Mouse (Mus musculus) embryonic facial prominence, embryonic 14.5 days (tissue): ENCODE results near the gene Trim63. TPM values are rescaled to one million over a fixed set of nuclear protein-coding genes. Genes with fewer than 3 reads are reported as not detected.

Experiments used
- ATAC-seq: fragments of 200-750 bp; cut with Nextera tagmentation; 2 replicates; pipeline ENCODE4 v1.8.0; 2017; ENCODE audit warnings: low read depth, moderate number of reproducible peaks, moderate TSS enrichment
- DNase-seq: peaks from one replicate; pipeline ENCODE4 v3.0.0-alpha.2; 2015; ENCODE audit warnings: low spot score
- H3K27ac ChIP-seq: fragments of 300-500 bp; sonication (generic); replicated peaks from 2 replicates; pipeline ENCODE4 v1.5.1; 2014; ENCODE audit warnings: low read depth, mild to moderate bottlenecking, low read length, moderate library complexity
- H3K27me3 ChIP-seq: fragments of 300-500 bp; sonication (generic); replicated peaks from 2 replicates; pipeline ENCODE4 v1.6.1; 2014; ENCODE audit warnings: low read length; ENCODE audit not compliant: control insufficient read depth, insufficient read depth
- H3K36me3 ChIP-seq: fragments of 300-500 bp; sonication (generic); 2 replicates; pipeline ENCODE4 v1.6.1; 2014; ENCODE audit warnings: low read length, mixed read lengths; ENCODE audit not compliant: control insufficient read depth, insufficient read depth
- H3K4me1 ChIP-seq: fragments of 300-500 bp; sonication (generic); 2 replicates; pipeline ENCODE4 v1.6.1; 2014; ENCODE audit warnings: antibody characterized with exemption, low read length; ENCODE audit not compliant: control insufficient read depth, insufficient read depth
- H3K4me2 ChIP-seq: fragments of 300-500 bp; sonication (generic); 2 replicates; pipeline ENCODE4 v1.6.1; 2014; ENCODE audit warnings: low read depth, mild to moderate bottlenecking, low read length, moderate library complexity, mixed read lengths
- H3K4me3 ChIP-seq: fragments of 300-500 bp; sonication (generic); 2 replicates; pipeline ENCODE4 v1.5.1; 2014; ENCODE audit warnings: low read depth, mild to moderate bottlenecking, low read length
- H3K9ac ChIP-seq: fragments of 300-500 bp; sonication (generic); 2 replicates; pipeline ENCODE4 v1.6.1; 2014; ENCODE audit warnings: low read depth, mild to moderate bottlenecking, low read length, moderate library complexity, mixed read lengths
- H3K9me3 ChIP-seq: fragments of 300-500 bp; sonication (generic); 2 replicates; pipeline ENCODE4 v1.6.1; 2016; ENCODE audit warnings: low read length; ENCODE audit not compliant: control insufficient read depth
- WGBS: fragments of 180-500 bp; shearing (Covaris S2); extraction: QIAGEN DNeasy Blood & Tissue Kit; methylation state at CpG from one replicate; pipeline ENCODE4 v1.1.7; 2014; 5-methylcytosine and 5-hydroxymethylcytosine counted together
- polyA plus RNA-seq: library from polyadenylated mRNA; unstranded; fragments of >200 nt; fragmentation: Nextera tagmentation; extraction: Ambion mirVana; gene quantifications from 2 replicates; pipeline ENCODE4 v1.2.1, GENCODE M21; 2014

Gene Trim63
- polyA plus RNA-seq, 1 experiment from 2014 or later, result 2.5 TPM

GRCm38 (mm10) chr4:134378089-134378615 lies 63.2 kb downstream of the Trim63 start:
- peak; percentile 69 for DNase-seq
- no peaks in the 10 kb centered on the region for H3K27me3 ChIP-seq
- H3K4me1 ChIP-seq, result no peaks in the 10 kb centered on the region
- WGBS, result 27% methylated on average over 10 of the region's 10 CpGs
- H3K27ac ChIP-seq, result no peak overlapping the region
- no peak overlapping the region for H3K4me2 ChIP-seq
- no peaks in the 10 kb centered on the region for H3K36me3 ChIP-seq
- H3K9me3 ChIP-seq, result no peaks in the 10 kb centered on the region
- ATAC-seq, result peak; percentile 70
- no peak overlapping the region for H3K4me3 ChIP-seq
- 0 out of 2 replicates have a peak overlapping the region, but pooled peaks have one; percentile 14 for H3K9ac ChIP-seq

Other genes starting within 250 kb of the Trim63 start
- gene Cd52, start 220.0 kb upstream of the Trim63 start, polyA plus RNA-seq, result 15.6 and 19.3 TPM in 2 replicates
- 9.7 and 10.2 TPM in 2 replicates for gene Ubxn11, start 212.6 kb upstream of the Trim63 start, polyA plus RNA-seq
- 445 and 477 TPM in 2 replicates for gene Sh3bgrl3, start 186.3 kb upstream of the Trim63 start, polyA plus RNA-seq
- gene Cep85, start 128.0 kb upstream of the Trim63 start, polyA plus RNA-seq, result 40.2 and 46.2 TPM in 2 replicates
- gene Gm7534, start 112.1 kb upstream of the Trim63 start, polyA plus RNA-seq, result 0.35 TPM in 1 of 2 replicates, not detected in the other
- not detected in 2 replicates for gene Catsper4, start 87.7 kb upstream of the Trim63 start, polyA plus RNA-seq
- 2.4 and 2.6 TPM in 2 replicates for gene Cnksr1, start 76.7 kb upstream of the Trim63 start, polyA plus RNA-seq
- 0.29 and 0.67 TPM in 2 replicates for gene E130218I03Rik, start 71.5 kb upstream of the Trim63 start, polyA plus RNA-seq
- 13.7 and 15.7 TPM in 2 replicates for gene Zfp593, start 69.5 kb upstream of the Trim63 start, polyA plus RNA-seq
- gene Gm30191, start 68.2 kb upstream of the Trim63 start, polyA plus RNA-seq, result 0.28 TPM in 1 of 2 replicates, not detected in the other
- 6.8 and 7.4 TPM in 2 replicates for gene Grrp1, start 61.0 kb upstream of the Trim63 start, polyA plus RNA-seq
- 18.5 and 19.6 TPM in 2 replicates for gene Pdik1l, start 27.2 kb upstream of the Trim63 start, polyA plus RNA-seq
- gene Slc30a2, start 28.1 kb downstream of the Trim63 start, polyA plus RNA-seq, result 0.13 and 0.42 TPM in 2 replicates
- gene Extl1, start 68.7 kb downstream of the Trim63 start, polyA plus RNA-seq, result 3.1 and 3.6 TPM in 2 replicates
- 11.8 and 12.5 TPM in 2 replicates for gene Pafah2, start 81.2 kb downstream of the Trim63 start, polyA plus RNA-seq
- 1,154 and 1,326 TPM in 2 replicates for gene Stmn1, start 153.2 kb downstream of the Trim63 start, polyA plus RNA-seq
- 2.0 and 2.3 TPM in 2 replicates for gene Paqr7, start 181.6 kb downstream of the Trim63 start, polyA plus RNA-seq
- 3.9 and 4.4 TPM in 2 replicates for gene Aunip, start 195.9 kb downstream of the Trim63 start, polyA plus RNA-seq
- gene Mtfr1l, start 220.3 kb downstream of the Trim63 start, polyA plus RNA-seq, result 126 and 137 TPM in 2 replicates
- 22.8 and 24.7 TPM in 2 replicates for gene Selenon, start 237.0 kb downstream of the Trim63 start, polyA plus RNA-seq